Mouse (Mus musculus) cerebellum, adult 2 months (tissue): ENCODE measurements around the gene Ccnb3.

Experiments
- CTCF ChIP-seq: fragments of 200-500 bp; IDR thresholded peaks from 2 replicates; pipeline ENCODE4 v1.5.1; 2011; ENCODE audit warnings: low read depth, mild to moderate bottlenecking, control low read depth, low read length, moderate library complexity, borderline replicate concordance; ENCODE audit not compliant: insufficient read depth
- POLR2A ChIP-seq: fragments of 200-500 bp; IDR thresholded peaks from 2 replicates; pipeline ENCODE4 v1.6.1; 2011; ENCODE audit warnings: low read length, control low read depth, borderline replicate concordance; ENCODE audit not compliant: insufficient read depth

GRCm38 (mm10) chrX:7041519-7041918 is at the start of gene Ccnb3:
- TF ChIP-seq POLR2A (no peak), CTCF (no peak)
